Mouse (Mus musculus): ENCODE data around the gene Fam98c.
"Not testable (repeated sequence)": the region's sequence is repeated elsewhere in the genome, so short reads cannot be mapped to it uniquely, and the experiment has no call there.

The Fam98c gene

DNA sequence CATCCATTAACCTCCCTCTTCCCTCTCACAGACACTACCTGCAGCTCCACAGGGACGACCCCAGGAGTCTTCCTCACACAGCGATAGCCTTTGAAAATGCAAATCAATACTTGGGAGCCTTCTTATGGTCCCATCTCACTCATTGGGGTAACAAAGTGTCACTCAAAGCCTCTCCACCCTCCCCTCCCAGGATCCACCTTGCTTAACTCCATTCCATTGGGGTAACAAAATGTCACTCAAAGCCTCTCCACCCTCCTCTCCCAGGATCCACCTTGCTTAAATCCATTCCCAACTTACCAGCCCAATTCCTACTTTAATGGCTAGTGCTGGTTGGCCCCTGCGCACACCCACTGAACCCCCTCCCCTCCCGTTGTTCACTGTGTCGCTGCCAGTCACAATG lies 2.2 kb upstream of the Fam98c start:
- CTCF ChIA-PET, result no interaction called here

DNA sequence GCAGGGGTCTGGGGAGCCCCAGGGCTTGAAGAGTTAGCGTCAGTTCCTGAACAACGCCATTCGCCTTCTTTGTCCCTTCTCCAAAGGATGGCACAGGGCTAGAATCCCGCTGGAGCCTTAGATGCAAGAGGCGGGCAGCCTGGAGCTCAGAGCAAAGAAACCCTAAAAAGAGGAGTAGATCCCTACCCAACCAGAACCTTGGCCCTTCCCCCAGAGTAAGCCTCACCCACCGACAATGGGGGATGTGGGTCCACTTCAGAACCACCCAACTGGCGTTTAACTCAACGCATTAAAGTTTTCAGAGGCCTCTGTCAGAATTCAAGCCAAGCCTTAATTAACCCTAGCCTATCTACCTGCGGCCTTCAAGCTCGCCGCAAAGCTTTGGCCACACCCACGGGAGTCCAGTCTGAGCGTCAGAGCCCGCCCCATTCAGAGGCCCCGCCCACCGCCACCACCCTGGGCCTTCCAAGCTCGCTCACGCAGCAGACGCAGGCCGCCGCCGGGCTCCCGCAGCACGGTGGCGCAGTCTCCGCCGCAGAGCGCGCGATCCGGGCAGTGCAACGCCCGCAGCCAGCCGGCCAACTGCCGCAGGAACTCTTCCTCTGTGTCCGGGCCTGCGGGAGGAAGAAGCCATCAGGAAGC lies 717 bp downstream of the Fam98c start:
- CTCF ChIA-PET, result interaction anchor here (0.6 kb wide), 1 partner anchor 268 kb away, joined by 3 read pairs; no protein-coding TSS in a partner anchor

DNA sequence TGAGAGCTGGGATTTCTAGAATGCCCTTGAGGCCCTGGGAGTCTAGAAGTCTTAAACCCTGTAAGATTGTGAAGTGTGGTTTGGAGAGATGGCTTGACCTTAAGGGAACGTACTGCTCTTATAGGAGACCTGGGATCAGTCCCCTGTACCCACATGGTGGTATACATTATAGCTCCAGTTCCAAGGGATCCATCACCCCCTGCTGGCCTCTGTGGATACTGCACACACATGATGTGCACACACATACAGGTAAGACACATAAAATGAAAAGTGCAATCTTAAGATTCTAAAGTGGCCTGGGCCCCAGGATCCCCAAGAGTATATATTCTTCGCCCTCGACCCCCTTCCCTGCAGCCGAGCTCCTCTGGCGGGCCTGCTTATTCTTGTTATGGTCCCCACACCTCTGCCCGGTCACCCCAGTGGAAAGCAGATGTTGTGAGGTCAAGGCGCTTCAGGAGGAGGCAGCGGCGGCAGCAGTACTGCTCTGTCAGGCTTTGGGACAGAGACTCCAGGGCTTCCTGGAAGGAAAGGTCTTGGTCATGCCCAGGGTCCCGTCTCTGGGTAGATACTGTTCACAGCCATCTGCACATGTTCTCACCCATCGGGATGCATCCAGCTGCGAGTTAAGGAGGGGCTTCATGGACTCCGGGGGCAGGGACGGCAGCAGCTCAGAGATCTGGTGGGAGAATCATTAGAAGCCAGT lies 1.9 kb downstream of the Fam98c start:
- CTCF ChIA-PET, result interaction anchor here (0.6 to 0.7 kb wide), 2 partner anchors 21 to 269 kb away, joined by 3 read pairs; no protein-coding TSS in a partner anchor

DNA sequence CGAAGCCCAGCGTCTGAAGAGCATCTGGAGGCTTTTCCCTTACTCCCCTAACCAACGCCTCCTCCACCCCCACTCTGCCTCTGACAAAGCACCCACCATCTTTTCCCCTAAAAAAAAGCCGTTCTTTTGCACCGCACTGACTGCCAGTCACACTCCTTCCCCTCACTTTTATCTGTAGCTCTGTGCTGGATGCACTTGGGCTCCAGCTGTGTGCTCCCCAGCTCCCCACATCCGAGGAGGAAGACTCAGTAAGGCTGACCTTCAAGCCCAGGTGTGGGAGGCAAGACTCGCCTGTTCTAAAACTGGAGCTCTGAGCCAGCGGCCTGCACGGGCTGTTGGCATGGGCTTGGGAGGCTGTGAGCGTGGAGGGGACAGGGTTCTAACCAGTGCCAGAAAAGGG lies 4.5 kb downstream of the Fam98c start:
- CTCF ChIA-PET, result interaction anchor here (0.5 to 0.6 kb wide), 2 partner anchors 18 to 29 kb away, joined by 3 to 5 read pairs; no protein-coding TSS in a partner anchor

DNA sequence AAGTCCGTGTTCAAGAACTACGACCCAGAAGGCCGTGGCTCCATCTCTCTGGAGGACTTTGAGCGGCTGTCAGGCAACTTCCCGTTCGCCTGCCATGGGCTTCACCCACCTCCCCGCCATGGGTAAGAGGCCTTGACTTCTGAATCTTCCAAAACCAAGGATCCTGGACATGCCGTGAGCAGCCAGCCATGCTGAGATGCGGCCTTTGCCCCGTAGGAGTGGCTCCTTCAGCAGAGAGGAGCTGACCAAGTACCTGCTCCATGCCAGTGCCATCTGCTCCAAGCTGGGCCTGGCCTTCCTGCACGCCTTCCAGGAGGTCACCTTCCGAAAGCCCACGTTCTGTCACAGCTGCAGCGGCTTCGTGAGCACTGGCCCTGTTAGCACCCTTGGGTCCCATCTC lies 7.3 kb downstream of the Fam98c start:
- CTCF ChIA-PET, result interaction anchor here (0.6 to 0.9 kb wide), 2 partner anchors 11 to 98 kb away, joined by 8 to 9 read pairs; no protein-coding TSS in a partner anchor

DNA sequence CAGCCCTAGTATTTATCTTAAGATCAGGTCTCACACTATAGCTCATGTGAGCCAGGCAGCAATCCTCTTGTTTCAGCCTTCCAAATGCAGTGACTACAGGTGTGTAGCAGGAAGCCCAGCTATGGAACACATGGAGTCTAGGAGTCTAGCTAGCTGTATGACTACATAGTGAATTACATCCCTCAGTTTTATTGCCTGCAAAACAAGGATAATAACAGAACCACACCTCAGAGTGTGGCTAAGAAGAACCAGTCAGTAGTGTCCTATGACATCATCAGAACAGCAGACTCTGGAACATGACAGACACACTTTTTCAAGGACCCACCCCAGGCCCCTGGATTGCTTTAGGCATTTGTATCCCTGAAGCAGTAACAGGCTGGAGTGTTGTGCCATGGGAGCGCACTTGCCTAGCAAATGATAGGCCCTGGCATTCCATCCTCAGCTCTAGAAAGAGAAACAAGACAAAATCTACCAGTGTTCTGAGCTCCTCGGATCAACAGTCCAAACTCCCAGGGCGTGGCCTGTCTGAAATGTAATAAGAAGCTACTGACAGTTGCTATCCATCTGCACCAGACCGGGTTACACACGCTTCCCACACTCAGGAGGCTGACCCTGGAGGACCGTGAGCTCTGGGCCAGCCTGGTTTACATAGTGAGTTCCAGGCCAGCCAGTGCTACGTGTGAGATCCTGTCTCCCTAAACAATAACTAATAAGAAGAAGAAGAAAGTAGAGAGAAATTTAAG lies 9.2 kb downstream of the Fam98c start:
- CTCF ChIA-PET, result no interaction called here

DNA sequence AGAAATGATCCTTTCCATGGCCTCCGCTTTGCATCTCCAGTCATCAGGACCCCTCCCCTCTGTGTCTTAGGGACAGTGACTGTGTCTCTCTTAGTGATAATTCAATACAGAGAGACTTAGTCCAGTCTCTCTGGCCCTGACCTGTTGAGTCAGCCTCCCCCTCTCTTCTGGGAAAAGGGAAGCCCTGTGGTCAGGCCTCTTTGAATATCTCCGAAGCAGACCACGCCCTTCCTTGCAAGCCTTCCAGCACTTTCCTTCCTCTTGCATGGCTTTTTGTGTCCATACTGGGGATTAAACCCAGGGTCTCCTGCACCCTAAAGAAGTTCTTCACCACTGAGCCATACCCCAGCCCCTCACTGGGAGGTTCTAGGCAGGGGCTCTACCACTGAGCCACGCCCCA lies 12.0 kb downstream of the Fam98c start:
- CTCF ChIA-PET, result interaction anchor here (0.7 kb wide), 1 partner anchor 133 kb away, joined by 5 read pairs; no protein-coding TSS in a partner anchor

DNA sequence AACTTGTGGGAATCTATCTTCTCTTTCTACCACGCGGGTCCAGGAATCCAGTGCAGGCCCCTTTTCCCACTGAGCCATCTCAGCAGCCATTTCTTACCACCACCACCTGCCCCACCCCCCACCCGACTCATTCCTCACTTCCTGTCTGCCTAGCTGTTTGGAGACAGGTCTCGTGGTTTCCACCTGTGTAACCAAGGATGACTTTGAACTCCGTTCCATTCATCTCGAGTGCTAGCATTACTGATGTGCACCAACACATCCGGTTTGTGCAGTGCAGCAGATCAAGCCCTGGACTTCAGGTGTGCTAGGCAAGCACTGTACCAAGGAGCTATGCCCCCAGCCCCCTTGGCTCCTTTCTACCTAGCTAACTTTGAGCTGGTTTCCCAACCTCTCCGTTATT lies 14.6 kb downstream of the Fam98c start:
- CTCF ChIA-PET, result no interaction called here

DNA sequence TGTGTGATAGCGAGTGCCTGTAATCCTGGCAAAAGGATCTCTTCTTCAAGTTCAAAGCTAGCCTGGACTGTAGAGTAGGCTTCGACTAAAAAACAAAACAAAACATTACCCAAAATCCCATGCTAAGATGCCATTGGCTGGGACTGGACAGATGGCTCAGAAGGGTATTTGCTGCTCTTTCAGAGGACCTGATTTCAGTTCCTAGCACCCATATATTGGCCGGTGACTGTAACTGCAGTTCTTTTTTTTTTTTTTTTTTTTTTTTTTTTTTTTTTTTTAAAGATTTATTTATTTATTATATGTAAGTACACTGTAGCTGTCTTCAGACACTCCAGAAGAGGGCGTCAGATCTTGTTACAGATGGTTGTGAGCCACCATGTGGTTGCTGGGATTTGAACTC lies 16.8 kb downstream of the Fam98c start:
- CTCF ChIA-PET, result not testable (repeated sequence)

DNA sequence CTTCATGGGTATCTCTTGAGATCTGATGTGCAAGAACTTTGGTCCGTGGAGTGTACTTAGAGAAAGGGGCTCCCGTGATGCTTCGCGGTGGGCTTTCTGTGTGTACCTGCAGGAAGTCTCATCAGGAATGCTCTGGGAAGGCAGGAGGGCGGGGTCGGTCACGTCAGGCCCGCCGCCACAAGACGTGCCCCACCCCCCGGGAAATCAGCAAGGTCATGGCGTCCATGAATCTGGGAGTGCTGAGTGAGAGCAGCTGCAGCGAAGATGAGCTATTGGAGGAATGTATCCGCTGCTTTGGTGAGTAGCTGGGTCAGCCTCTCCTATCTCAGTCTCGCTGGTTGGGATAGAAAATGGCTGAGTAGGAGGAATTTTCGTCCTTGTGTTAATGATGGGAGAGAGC lies 18.6 kb downstream of the Fam98c start:
- CTCF ChIA-PET, result no interaction called here

DNA sequence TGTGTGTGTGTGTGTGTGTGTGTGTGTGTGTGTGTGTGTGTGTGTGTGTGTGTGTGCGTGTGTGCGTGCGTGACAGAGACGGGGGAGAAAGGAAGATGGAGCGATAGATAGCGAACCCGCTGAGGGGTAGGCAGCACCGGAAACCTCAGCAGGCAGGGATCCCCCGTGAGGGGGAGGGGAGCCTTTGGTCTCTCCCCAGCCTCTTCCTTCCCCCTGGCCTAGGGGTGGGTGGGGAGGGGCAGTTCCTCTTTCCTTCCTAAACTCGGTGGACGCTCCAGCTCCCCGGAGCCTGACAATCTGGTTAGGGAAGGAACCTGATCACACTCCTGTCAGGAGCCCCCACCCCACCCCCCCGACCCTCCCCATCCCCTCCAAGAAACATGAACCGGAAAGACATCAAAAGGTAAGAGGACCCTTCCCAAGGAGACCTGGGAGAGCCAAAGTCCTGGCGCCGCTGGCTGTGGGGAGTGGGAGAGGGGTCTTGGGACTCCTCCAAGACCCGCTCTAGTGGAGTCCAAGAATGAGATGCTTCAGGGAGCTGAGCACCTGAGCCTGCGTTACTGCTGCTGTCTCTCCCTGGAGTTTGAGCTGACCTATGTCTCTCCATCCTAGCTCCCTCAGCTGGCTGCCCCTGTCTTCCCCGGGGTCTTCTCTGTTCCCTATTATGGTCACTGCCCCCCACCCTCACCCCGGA lies 21.2 kb downstream of the Fam98c start, which contains the start of gene Rasgrp4:
Rasgrp4 (plus strand) TSS at position 159 of the 694 bp plus-strand sequence.
- CTCF ChIA-PET, result interaction anchor here (0.6 to 0.7 kb wide), 3 partner anchors 76 to 772 kb away, joined by 5 to 6 read pairs (median 5); no protein-coding TSS in a partner anchor

DNA sequence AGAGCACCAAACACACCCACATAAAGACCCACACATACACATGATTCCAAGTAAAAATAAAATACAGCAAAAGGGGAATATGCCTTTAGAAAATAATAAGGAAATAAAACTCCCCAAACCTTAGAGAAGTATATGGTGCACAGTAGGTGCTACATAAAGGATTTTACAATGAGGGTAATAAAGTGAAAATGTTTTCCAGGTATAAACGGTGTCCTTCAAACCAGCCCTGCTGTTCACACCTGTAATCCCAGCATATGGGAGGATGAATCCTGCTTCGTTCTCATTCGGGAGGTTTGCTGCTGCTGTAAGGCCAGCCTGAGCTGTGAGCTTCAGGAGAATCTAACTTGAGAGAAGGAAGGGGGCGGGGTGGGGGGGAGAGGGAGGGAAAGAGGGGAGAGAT lies 21.8 kb downstream of the Fam98c start:
- CTCF ChIA-PET, result interaction anchor here (0.6 kb wide), 1 partner anchor 75 kb away, joined by 5 read pairs; no protein-coding TSS in a partner anchor

DNA sequence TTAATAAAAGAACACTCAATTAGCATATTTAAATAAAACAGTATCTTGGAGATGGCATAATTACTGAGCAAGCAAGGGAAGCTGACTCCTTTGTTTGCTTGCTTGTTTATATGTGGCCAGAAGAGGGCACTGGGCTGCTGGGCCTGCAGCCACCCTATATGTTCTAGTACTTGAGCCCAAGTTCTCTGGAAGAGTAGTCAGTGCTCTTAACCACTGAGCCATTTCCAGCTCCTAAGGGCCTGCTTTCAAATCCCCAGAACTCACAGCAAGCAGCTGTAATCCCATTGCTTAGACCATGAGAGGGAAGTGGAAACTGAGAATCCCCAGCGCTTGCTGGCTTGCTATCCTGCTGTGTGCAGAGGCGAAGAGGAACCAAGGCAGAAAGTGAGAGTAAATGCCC lies 27.3 kb downstream of the Fam98c start:
- CTCF ChIA-PET, result interaction anchor here (0.6 kb wide), 1 partner anchor 246 kb away, joined by 3 read pairs; no protein-coding TSS in a partner anchor

DNA sequence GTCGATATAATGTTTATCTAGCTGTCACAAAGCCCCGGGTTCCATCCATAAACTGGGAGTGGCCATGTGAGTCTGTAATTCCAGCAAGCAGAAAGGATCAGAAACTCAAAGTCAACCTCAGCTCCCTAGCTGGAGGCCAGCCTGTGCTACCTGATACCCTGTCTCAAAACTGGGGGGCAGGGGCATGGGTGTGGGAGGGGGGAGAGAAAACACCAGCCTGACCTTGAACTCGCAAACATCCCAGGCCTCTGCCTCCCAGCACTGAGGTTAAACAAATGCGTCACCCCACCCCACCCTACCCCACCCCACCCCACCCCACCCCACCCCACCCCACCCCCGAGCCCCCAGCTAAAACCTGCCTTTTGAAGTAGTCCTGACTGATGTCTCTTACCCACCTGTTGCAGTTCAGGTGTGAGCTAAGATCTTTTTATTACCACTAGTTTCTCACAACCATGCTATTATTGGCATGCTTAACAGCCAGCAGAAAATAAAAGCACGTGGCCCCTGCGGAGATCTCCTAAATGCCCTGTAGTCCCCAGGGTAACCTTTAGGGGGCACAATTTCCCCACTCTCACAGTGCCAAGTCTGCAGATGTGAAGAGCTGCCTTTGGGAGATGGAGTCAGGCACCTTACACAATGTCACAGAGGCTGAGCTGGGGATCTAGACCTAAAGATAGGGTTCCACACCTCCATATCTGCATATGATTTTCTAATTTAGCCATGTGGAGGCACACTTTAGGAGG lies 29.7 kb downstream of the Fam98c start:
- CTCF ChIA-PET, result interaction anchor here (1.2 to 1.3 kb wide), 2 partner anchors 118 to 177 kb away, joined by 3 to 7 read pairs; partner anchors contain the start of gene Dpf1

DNA sequence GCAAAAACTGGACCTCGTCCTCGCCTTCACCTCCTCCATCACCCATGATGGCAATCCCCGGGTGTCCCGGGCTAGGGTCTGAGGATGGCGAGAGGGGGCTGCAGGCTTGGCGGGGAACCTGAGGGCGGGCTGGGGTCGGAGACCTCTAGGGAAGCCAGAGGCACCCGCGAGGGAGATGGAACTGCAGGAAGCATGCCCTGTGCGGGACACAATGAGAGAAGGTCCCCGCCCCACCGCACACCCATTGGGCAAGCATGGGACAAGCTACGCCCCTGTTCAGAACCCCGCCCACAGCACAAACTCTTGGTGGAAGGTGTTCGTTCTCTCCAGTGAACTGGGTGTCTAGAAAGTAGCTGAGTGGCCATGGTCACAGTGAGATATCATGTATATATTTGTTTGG lies 31.1 kb downstream of the Fam98c start, which contains the start of gene Ryr1:
Ryr1 (minus strand) TSS at position 210 of the 400 bp plus-strand sequence.
- CTCF ChIA-PET, result no interaction called here

DNA sequence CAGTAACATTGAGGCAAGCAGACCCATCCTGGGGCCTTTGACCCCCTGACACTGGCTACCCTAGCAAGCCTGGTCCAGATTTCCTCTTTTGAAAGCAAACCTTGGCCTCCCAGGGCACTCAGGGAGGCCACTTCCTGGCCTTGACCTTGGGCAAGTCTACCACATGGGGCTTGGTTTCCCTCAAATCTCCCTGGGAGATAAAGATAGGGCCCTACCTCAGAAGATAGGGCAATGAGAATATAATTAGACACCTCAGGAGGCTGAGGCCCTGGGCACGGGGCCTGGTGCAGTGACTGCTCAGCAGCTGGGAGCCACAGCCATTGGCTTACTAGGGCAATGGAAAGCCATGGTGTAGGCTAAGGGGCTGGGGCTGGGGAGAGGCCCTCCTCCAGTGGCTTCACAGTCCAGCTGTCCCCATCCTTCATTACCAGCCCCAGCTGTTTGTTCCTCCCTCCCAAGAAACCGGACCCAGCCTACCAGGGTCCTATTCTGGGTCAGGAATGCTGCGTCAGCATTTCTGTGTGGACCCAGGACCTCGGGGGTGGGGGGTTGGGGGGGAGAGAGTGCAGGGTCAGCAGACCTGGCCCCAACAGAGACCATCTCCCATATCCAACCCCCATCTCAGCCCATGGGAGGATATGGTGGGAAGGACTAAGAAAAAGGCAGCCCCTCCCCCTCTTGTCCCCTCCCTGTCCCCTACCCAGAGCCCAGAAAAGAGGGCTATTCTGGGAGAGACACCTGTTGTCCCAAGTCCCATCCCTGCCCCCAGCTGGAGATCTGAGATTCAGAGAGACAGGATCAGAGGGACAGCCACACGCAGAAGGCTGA lies 32.3 kb downstream of the Fam98c start:
- CTCF ChIA-PET, result no interaction called here

DNA sequence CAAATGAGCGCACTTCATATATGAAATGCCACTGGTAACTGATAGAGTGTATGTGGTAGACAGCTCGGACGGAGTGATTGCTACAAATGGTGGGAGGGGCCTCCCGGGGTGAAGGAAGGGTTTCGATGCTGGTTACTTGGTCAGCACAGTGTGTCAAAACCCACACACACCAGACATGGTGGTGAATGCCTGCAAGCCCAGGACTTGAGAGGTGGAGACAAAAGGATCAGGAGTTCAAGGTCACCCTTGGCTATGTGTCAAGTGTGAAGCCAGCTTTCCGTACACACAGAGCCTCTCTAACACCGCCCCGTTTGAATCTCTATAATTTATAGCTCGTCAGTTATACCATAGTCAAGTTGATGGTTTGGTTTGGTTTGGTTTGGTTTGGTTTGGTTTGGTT lies 33.2 kb downstream of the Fam98c start:
- CTCF ChIA-PET, result interaction anchor here (0.7 kb wide), 1 partner anchor 29 kb away, joined by 5 read pairs; no protein-coding TSS in a partner anchor

DNA sequence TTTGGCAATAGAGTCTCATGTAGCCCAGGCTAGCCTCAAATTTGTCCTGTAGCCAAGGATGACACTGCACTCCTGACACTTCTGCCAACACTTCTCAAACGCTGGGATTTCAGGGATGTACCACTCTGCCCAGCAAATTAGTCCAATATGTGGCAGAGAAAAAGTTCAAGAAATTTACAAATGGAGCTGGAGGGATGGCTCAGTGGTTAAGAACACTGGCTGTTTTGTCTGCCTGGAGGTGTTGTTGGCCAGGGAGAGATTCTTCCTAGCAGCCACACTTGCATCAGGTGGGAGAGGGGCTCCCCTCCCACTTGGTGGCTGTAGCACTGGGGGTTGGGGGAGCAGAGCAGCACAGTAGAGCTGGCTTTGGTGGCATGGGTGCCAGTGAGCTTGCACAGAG lies 36.5 kb downstream of the Fam98c start:
- CTCF ChIA-PET, result no interaction called here

DNA sequence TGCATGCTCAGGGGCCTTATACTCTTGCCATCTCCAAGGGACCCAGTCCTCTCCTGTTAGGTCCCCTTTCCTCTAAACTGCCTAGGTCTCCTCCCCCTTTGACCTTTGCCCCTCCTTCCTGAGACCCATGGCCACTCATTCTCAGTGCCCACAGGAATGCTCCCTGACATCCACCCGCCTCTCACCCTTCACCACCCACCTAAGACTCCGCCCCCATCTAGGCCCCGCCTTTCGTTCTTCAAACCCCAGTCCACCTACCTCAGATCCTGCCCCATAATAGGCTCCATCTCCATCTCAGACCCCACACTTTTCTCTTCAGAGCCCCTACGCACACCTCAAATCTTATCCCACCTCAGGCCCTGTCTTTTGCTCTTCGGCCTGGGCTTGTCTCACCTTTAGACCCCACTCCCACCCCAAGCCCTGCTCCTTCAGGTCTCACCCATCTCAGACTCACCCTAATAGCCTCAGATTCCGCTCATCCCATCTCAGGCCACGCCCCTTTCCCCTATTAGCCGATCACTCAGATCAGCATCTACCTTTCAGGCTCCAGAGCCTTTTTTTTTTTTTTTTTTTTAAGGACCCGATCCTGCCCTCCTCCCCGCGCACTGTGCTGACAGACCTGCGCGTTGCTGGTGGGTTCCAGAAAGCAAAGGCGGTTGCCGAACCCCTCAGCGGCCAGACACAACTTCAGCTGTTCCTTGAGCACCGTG lies 37.7 kb downstream of the Fam98c start:
- CTCF ChIA-PET, result no interaction called here

Data from spleen, embryonic (tissue).